Mouse (Mus musculus): ENCODE results near the gene Slc1a1.

DNA sequence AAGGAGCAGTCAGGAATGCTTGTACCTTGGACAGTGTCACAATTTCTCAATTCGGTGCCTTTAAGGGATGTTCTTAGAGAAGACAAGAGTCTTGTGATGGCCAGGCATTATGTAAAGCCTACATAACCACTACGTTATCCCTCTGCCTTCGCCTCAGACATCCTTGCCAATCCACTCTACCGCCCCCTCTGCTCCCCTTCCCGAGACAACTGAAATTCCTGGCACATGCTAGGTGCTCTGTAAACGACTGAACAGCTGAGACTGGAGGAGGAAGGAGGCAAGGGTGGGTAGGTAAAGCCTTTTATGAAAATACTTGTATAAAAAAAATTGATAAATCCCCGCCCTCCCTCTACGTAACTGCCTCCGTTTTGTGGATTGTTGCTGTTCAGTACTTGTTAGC, 73.8 kb downstream of the Slc1a1 start:
- TF ChIP-seq POLR2A (IDR thresholded peaks at IDR 0.05; ENCODE audit: low read depth, low read length) (no peak), CTCF (IDR thresholded peaks at IDR 0.05; ENCODE audit: extremely low read depth, insufficient read length, insufficient replicate concordance, low read depth, low read length) (no peak)

All from small intestine, adult 2 months (tissue).